Mouse (Mus musculus): ENCODE results near the gene Chka. TPM values are rescaled to one million over a fixed set of nuclear protein-coding genes. Genes with fewer than 3 reads are reported as not detected.

The Chka gene
- total RNA-seq, 2 experiments from 2014 or later: 82.4 to 88.0 TPM

DNA sequence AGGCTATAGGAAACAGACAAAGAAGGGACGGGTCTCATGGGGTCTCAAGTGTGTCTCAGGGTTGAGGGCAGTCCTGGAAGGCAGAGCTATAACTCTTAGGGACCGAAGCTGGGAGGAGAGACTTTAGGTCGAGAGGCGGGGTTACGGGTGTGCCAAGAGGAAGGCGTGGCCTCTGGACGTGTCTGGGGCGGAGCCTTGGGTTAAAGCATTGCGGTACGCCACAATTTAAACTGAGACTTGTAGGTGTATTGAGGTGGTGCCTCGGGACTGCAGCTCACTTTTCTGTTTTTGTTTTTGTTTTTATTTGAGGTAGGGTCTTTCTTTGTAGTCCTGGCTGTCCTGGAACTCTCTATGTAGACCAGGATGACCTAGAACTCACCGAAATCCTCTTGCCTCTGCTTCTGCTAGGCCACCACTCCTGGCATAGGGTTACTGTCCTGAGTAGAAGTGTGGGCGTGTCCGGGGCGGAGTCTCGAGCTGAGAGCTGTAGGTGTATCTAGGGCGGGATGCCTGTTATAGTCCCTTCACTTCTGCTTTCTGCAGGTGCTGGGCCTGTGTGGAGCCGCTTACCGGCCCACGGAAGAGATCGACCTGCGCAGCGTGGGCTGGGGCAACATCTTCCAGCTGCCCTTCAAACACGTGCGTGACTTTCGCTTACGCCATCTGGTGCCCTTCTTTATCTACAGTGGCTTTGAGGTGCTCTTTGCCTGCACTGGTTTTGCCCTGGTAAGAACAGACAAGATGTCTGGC, 91.6 kb downstream of the Chka start:
- DNase-seq (ENCODE audit: low spot score in 2 of 2): no peak

Other genes starting within 250 kb of the Chka start
- gene Lrp5, start 165.2 kb upstream of the Chka start, total RNA-seq (2021): 1 to 10 TPM; 7.3 to 8.3 TPM
- gene 1810055G02Rik, start 143.5 kb upstream of the Chka start, total RNA-seq (2021): 10 to 100 TPM; 31.7 to 32.1 TPM
- 10 to 100 TPM; 48.8 to 49.8 TPM for gene Kmt5b, start 84.4 kb upstream of the Chka start, total RNA-seq (2021)
- gene Tcirg1, start 55.4 kb downstream of the Chka start, total RNA-seq (2021): 10 to 100 TPM; 22.4 to 23.0 TPM
- gene Ndufs8, start 61.0 kb downstream of the Chka start, total RNA-seq (2021): 100 to 1,000 TPM; 141 to 148 TPM
- 1 to 10 TPM; 3.0 to 4.2 TPM for gene Aldh3b1, start 78.0 kb downstream of the Chka start, total RNA-seq (2021)
- 10 to 100 TPM; 14.6 to 16.6 TPM for gene Unc93b1, start 83.4 kb downstream of the Chka start, total RNA-seq (2021)
- gene Aldh3b3, start 106.9 kb downstream of the Chka start, total RNA-seq (2021): under 1 TPM in 1 of 2 experiments, not detected in 1; 0.23 TPM
- 1 to 10 TPM; 1.1 to 1.3 TPM for gene Aldh3b2, start 120.6 kb downstream of the Chka start, total RNA-seq (2021)
- gene Acy3, start 134.8 kb downstream of the Chka start, total RNA-seq (2021): 1 to 10 TPM; 2.6 to 5.2 TPM
- gene Tbx10, start 141.0 kb downstream of the Chka start, total RNA-seq (2021): not detected
- gene Nudt8, start 148.8 kb downstream of the Chka start, total RNA-seq (2021): 10 to 100 TPM in 1 of 2 experiments, 1 to 10 TPM in 1; 8.9 to 10.8 TPM
- gene Gm49405, start 148.9 kb downstream of the Chka start, total RNA-seq (2021): 1 to 10 TPM; 1.0 to 1.5 TPM
- gene Doc2g, start 151.5 kb downstream of the Chka start, total RNA-seq (2021): 1 to 10 TPM; 3.5 to 4.9 TPM
- 100 to 1,000 TPM; 265 to 266 TPM for gene Ndufv1, start 161.0 kb downstream of the Chka start, total RNA-seq (2021)
- 100 to 1,000 TPM; 353 to 399 TPM for gene Gstp1, start 186.2 kb downstream of the Chka start, total RNA-seq (2021)
- gene Gstp2, start 194.2 kb downstream of the Chka start, total RNA-seq (2021): 10 to 100 TPM; 40.5 to 55.2 TPM
- gene Gstp3, start 207.8 kb downstream of the Chka start, total RNA-seq (2021): not detected
- not detected for gene Cabp2, start 229.8 kb downstream of the Chka start, total RNA-seq (2021)
- gene Cdk2ap2, start 245.4 kb downstream of the Chka start, total RNA-seq (2021): 10 to 100 TPM; 33.6 to 37.3 TPM
- 100 to 1,000 TPM; 210 to 214 TPM for gene Pitpnm1, start 248.2 kb downstream of the Chka start, total RNA-seq (2021)